Mouse (Mus musculus) inflammation-experienced regulatory T-cells, adult 16 weeks (primary cell): ENCODE data around the gene Plekhd1. TPM values are rescaled to one million over a fixed set of nuclear protein-coding genes. Genes with fewer than 3 reads are reported as not detected.

Experiments used
- polyA plus RNA-seq: library from polyadenylated mRNA; unstranded; fragments of 100-300 nt; shearing (Covaris generic); gene quantifications from one replicate; pipeline ENCODE4 v1.2.1, GENCODE M21; 2017

Gene Plekhd1
- 0.24 TPM for polyA plus RNA-seq

GRCm38 (mm10) chr12:80692269-80692972 lies at the start of gene Plekhd1:
Gene Plekhd1 (plus strand): TSS chr12:80692591.

DNA sequence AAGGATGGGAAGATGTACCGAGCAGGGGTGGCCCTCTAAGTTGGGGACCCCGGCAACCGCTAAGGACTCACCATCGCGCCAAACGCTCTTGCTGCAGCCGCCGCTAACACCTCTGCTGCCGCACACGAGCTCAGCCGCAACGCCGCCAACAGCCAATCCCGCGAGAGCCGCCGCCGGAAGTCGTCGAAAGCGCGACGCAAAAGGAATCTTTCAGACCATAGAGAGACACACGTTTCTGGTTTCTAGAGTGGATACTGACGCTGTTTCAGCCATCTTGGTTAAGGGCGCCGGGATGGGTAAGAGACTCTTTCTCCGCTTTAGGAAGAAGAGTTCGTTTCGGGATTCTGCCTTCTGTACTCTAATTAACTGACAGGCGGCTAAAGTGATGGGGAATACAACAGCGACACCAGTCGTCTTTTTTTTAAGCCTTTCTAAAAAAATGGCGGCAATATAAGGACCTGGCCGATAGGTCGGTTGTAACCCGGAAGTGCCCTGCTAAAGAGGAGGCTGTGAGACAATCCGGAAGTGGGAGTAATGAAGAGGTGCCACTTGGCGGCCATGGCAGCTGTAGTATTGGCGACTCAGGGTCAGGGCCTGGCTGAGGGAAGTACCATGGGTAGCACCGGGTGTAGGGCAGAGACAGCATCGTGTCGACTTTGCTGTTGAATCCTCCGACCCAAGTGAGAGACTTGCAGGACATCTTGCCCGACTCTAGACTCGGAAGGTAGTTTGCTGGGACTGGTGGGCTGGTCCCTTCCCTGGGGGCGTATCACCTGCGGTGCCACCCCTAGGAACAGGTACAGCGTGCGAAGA lies 48.5 kb upstream of the Plekhd1 start, which contains the start of the genes Slc39a9 and Erh:
Slc39a9 (plus strand) TSS at position 191 of the 813 bp plus-strand sequence.
Erh (minus strand) TSS at position 649 of the 813 bp plus-strand sequence.

GRCm38 (mm10) chr12:80760396-80760801 lies 68.0 kb downstream of the Plekhd1 start, which contains the start of gene Ccdc177:
Gene Ccdc177 (minus strand): TSS chr12:80760687.

Other genes with a start within 250 kb of the Plekhd1 start
- gene Exd2, start 229.5 kb upstream of the Plekhd1 start, polyA plus RNA-seq = 48.4 TPM
- gene Galnt16, start 174.3 kb upstream of the Plekhd1 start, polyA plus RNA-seq = not detected
- gene Slc39a9, start 48.7 kb upstream of the Plekhd1 start, polyA plus RNA-seq = 38.7 TPM
- 75.8 TPM for gene Erh, start 48.2 kb upstream of the Plekhd1 start, polyA plus RNA-seq
- not detected for gene Ccdc177, start 68.1 kb downstream of the Plekhd1 start, polyA plus RNA-seq
- gene Susd6, start 97.9 kb downstream of the Plekhd1 start, polyA plus RNA-seq = 39.4 TPM